Mouse (Mus musculus) B cell, adult 2 months (primary cell): ENCODE measurements around the gene Zbtb12.
"Not testable (repeated sequence)": the region's sequence is repeated elsewhere in the genome, so short reads cannot be mapped to it uniquely, and the experiment has no call there.

ENCODE experiments used
- DNase-seq, 2 experiments: peaks; one replicate each; pipeline ENCODE4 v3.0.0; 2022

Gene Zbtb12

GRCm38 (mm10) chr17:34874321-34874720, 5.0 kb upstream of the Zbtb12 start:
- no peak for DNase-seq

DNA sequence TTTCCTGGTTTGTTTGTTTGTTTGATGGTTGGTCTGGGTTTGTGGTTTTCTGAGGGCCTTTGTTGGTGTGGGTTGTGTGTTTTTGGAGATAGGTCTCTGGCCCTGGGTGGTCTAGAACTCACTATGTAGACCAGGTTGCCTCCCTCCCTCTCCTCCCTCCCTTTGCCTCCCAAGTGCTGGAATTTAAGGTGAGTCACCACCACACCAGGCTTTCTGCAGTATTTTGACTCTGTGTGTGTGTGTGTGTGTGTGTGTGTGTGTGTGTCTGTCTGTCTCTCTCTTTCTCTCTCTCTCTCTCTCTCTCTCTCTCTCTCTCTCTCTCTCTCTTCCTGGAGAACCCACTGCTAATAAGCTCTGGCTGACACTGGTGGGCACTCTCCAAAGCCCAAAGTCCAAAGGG, 1.9 kb downstream of the Zbtb12 start:
- no peak for DNase-seq

- no peak for DNase-seq
Measured at GRCm38 (mm10) chr17:34881683-34882310, 2.5 kb downstream of the Zbtb12 start, which contains the start of gene Gm20547. Gm20547 (minus strand) TSS chr17:34882042.

DNA sequence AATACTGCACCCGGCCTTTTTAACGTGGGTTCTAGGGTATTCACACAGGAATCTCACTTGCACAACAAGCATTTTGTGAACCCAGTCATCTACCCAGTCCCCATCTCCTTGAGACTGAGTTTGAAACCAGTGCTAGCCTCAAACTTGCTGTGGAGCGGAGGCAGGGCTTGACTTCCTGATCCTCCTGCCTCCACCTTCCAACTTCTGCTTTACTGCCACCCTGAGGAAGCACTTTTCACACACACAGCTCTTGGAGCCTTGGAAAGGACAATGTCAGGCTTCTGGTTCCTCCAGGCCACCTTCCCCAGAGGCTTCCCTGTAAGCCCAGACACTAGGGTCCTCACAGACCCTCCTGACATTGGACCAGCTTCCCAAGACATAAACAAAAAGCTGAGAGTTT, 4.0 kb downstream of the Zbtb12 start:
- DNase-seq, result no peak

DNA sequence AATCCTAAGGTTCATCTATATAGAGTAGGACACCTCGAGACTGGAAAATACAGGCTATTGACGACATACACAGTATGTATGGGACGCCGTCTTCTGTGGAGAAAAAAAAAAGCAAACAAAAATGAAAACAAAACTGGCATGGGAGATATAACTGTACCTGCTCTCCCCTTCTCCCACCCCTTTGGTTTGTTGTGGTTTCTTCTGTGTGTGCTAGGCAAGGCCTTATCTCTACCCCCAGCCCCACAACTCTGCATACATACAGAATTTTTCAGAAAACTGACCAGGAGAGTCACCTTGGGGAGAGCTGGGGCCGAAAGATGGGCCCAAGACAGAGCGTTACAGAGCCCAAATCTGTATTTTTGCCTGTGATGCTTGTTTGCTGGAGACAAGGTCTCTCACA, 5.4 kb downstream of the Zbtb12 start:
- no peak for DNase-seq

DNA sequence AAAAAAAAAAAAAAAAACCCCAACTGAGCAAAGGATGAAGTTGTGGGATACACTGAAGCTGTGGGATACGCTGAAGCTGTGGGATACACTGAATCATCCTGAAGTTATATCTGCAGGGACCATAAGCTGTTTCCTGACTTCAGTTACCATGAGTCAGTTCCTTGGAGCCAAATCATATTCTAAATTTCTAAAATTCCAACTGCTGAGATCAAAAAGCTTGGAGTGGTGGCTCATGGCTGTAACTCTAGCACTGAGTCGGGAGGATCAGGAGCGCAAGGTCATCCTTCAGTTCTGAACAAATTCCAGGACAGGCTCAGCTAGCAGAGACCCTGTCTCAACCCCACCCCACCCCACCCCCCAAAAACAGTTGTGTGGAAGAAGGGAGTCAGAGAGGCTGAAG, 6.3 kb downstream of the Zbtb12 start:
- DNase-seq, result no peak

- no peak for DNase-seq
Measured at GRCm38 (mm10) chr17:34887942-34888341, 8.7 kb downstream of the Zbtb12 start.

DNA sequence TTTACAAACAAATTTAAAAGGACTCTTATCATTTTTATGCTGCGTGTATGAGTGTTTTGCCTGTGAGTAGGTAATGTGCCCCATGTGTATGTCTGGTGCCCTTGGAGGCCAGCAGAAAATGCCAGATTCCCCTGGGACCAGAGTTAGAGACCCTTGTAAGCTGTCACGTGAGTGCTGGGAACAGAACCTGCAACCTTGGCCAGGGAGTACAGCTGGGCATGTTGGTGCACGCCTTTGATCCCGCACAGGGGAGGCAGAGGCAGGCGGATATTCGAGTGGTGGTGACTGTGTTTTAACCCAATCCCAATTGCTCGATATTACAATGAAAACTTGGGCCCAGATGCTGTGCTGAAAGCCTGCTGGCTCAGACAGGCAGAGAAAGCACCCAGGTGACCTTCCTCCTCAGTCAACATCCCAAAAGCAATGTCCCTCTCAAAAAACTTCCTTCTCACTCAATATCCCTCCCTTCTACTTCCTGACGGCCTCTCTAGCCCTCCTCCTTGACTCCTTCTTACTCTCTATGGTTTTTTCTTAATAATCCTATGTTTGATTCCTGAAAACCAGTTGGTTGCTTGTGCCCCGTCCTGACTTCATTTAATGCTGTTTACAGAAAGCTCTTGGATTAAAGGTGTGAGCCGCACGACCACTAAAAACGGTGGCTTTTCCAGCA, 10.9 kb downstream of the Zbtb12 start:
- no peak for DNase-seq

DNA sequence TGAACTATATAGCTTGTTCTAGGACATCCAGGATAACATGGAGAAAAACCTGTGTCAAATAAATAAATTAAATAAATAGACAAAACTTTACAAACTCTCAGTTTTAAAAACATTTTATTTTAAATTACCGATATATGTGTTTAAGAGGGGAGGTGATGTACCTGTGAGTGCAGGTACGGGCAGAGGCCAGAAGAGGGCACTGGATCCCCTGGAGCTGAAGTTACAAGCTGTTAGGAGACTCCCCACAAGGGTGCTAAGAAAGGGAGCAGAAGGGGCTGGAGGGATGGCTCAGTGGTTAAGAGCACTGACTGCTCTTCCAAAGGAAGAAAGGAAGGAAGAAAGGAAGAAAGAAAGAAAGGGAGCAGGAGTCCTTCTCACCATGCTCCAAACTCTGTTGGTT, 12.1 kb downstream of the Zbtb12 start:
- peak in 1 of 2 experiments; percentile 33 for DNase-seq

GRCm38 (mm10) chr17:34893072-34893824, 14.0 kb downstream of the Zbtb12 start:
- no peak for DNase-seq

GRCm38 (mm10) chr17:34894074-34894597, 14.9 kb downstream of the Zbtb12 start:
- peak; percentile 88 to 90 for DNase-seq

DNA sequence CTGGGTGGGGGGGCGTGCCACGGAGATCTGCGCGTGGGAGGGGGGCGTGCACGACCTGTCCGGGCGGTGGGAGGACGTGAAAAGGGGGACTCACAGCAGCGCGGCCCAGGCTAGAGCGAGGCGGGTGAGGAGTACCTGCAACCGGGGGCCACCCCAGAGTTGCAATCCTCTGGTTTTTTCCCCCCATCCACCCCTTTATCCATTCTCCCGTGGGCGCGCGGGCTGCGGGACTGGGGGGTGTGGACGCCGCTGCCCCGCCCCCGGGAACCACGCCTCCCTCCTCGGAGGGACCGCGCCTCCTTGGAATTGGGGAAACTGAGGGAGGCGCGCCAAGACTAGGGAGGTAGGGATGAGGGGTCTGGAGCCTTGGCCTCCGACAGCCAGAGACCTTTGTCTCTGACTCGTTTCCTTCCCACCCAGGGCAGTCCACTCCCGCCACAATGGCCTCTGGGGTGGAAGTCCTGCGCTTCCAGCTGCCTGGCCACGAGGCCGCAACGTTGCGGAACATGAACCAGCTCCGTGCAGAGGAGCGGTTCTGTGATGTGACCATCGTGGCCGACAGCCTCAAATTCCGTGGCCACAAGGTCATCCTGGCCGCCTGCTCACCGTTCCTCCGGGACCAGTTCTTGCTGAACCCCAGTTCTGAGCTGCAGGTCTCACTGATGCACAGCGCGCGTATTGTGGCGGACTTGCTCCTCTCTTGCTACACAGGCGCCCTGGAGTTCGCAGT, 15.7 kb downstream of the Zbtb12 start:
- no peak for DNase-seq

DNA sequence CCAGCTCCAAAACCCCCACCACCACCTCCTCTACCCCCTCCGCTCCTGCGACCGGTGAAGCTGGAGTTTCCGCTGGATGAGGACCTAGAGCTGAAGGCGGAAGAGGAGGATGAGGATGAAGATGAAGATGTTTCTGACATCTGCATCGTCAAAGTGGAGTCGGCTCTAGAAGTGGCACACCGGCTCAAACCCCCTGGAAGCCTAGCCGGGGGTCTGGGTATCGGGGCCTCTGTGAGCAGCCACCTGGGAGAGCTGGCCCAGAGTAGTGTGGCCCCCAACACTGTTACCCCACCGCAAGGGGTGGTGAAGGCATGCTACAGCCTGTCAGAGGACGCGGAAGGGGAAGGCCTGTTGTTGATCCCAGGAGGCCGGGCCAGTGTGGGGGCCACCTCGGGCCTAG, 16.4 kb downstream of the Zbtb12 start:
- DNase-seq, result no peak

DNA sequence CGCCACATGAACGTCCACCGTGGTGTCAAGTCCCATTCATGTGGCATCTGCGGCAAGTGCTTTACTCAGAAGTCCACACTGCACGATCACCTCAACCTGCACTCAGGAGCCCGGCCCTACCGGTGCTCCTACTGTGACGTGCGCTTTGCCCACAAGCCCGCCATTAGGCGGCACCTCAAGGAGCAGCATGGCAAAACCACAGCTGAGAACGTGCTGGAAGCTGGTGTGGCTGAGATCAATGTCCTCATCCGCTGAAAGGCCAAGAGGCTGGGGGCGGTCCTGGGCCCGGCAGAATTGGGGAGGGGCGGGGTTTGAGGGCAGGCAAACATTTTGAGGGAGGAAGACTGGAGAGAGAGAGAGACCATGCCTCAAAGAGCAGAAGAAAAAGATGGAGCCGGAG, 17.1 kb downstream of the Zbtb12 start:
- DNase-seq, result no peak

DNA sequence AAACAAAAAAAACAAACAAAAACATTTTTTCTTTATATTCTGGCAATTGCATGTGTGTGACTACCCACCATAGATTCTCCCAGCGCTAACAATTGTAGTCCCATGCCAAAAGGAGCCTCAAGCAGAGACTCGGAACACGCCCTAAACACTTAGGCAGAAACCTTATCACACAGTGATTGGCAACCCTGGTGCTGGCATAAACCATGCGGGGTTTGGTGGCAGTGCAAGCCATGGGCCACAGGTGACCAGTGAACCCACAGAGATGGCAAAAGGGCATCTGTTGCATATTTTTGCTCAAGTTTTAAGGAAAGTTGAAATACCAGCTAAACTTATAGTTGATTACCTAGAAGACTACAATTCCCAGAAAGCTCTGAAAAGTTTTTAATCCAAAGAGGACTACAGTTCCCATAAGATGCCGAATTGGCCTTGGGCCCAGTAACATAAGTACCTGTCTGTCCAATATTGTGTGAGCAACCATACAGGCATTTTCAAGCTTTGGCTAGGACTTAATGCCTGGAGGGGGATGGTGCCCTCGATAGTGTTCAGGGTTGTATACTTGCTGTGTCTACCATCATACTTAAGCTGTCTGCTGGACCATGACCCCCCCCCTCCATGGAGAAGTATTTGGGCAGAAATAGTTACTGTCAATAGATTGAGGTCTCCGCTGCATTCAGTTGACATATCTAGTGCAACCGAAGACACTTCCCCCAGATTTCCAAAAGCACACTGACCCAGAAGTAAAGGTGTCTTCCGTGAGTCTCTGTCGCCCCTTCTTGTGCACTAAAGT, 18.3 kb downstream of the Zbtb12 start:
- DNase-seq, result peak in 1 of 2 experiments; percentile 23

DNA sequence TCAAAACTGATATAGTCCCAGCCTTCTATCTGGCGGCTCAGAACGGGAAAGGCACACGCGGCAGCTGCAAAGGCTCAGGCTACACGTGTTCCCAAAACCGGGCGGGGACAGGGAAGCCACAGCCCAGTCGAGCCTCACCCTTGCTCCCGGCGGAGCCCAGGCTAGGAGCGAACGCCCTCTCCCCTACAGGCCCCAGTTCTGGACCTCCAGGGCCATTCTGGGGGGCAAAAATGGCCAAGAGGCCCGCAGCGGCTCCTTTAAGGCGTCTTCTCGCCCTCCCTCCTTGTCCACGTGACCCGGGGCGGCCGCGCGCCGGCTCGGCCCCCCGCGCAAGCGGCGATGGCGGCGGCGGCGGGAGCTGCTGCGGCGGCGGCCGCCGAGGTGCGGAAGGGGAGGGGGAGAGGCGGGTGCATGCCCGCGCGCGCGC, 18.9 kb downstream of the Zbtb12 start, which contains the start of the genes C2 and Ehmt2:
Gene C2 (minus strand): TSS at position 106 of the 427 bp plus-strand sequence.
Gene Ehmt2 (plus strand): TSS at position 310 of the 427 bp plus-strand sequence.
- DNase-seq, result peak; percentile 76 to 81

DNA sequence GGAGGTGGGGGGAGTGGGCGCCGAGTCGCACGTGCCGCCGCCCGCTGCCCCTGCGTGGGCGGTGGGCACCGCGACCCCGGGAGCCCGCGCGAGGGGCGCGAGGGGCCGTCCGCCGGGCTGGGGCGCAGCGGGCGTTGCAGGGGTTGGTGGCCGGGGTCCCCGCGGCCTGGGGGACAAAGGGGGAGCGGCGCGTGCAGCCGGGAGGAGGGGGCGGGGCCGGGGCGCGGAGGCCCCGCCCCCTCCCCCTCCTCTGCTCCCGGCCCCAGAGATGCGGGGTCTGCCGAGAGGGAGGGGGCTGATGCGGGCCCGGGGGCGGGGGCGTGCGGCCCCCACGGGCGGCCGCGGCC, 19.4 kb downstream of the Zbtb12 start:
- DNase-seq, result no peak

- DNase-seq, result peak; percentile 53 to 62
Measured at GRCm38 (mm10) chr17:34899053-34899889, 20.0 kb downstream of the Zbtb12 start.

GRCm38 (mm10) chr17:34899890-34900243, 20.6 kb downstream of the Zbtb12 start:
- DNase-seq, result peak in 1 of 2 experiments; percentile 33

DNA sequence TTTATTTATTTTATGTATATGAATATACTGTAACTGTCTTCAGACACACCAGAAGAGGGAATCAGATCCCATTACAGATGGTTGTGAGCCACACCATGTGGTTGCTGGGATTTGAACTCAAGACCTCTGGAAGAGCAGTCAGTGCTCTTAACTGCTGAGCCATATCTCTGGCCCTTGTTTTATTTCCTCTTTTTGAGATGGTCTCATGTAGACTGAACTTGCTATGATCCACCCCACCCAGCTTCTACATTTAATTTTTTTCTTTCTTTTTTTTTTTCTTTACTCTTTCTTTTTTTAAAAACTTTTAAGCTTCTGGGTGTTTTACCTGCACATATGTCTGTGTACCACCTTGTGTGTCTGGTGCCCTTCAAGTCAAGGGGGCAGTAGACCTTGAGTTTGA, 21.5 kb downstream of the Zbtb12 start:
- DNase-seq, result not testable (repeated sequence)

GRCm38 (mm10) chr17:34901948-34902347, 22.7 kb downstream of the Zbtb12 start:
- DNase-seq, result not testable (repeated sequence)
